Mouse (Mus musculus) ovary, adult 18-20 months (tissue): Measurements from ENCODE around the gene Cd44.

Source experiments
- DNase-seq: peaks from one replicate; pipeline ENCODE4 v3.0.0; 2022; ENCODE audit warnings: low spot score, mixed read lengths

Gene Cd44

DNA sequence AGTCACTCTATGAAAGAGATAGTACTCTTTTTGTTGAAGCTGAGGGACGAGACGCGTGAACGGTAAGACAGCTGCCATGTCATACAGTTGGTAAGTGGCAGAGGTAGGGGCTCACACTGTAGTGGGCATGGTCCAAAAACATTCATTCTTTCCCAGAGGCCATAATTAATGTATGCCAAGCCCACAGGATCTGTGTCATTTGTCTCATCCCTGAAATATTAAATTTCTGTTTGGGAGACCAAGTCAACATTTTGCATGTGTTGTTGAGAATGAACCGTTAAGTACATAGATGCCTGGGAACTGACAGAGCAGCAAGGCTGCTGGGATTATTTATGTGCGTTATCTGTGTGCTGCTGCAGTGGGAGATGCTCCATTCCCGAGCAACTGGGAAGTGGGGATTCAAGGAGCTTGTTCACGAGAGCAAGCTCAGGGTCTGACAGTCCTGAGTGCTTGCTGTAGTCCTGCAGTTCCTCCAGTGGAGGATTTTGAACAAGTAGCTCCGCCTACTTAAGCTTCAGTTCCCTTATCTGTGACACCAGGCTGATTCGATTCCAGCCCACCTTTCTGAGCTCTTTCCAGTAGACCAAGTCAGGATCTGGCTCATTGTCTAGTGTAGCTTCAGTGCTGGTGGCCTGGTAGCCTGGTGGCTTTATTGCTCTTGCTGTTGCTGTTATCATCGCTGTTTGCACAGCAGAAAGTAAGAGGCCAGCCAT is 12.5 kb upstream of the Cd44 start:
- no peak for DNase-seq

DNA sequence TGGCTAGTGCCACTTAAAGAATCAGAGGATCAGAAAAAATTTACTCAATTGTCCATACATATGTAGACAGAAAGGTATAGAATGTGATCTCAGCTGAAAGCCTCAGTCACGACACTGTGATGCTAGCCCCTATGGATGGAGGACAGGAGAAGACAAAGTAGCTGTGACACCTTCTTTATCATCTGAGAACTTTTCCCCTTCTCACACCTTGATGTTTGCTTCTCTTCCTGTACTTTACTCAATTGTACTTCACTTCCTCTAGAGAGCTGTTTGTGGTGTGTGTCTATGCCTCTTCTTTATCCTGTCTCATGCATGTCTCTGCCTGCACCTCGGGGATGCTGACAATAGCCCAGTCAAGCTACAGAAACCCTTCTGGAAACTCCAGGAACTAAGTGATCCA is 11.5 kb upstream of the Cd44 start:
- no peak for DNase-seq

DNA sequence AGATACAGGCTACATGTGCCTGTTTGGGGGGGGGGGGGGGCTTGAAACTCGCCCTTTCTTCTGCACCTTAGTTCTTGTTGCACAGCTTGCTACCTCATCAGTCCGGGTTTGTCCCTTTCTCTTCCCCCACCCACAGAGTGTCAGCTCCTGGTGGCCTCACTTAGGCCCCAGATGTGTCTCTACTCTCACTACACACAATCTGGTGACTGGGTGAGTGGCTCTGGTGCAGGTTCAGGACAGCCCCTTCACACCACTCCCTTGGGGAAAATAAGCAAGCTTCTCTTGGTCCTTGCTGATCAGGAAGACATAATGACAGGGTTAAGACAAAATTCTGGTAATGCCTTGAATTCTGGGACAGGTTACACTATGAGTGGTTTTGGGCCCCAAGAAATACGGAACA is 11.0 kb upstream of the Cd44 start:
- no peak for DNase-seq

DNA sequence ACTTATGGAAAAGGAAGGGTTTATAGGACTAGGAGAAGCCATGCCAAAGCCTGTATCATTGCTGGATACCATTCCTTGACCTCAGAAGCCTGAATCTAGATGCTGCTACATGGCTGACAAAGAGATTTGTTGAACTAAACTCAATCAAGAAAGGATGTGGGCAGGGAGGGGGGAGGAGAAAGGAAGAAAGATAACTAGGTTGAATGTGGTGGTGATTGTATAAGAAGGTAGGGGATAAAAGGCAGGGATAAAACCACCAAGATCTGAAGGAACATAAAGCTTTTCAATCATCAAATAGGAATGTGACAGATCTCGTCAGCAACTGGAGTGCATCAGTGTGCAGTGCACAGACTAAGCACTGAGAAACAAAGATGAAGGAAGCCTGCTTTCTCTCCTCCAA is 7.9 kb upstream of the Cd44 start:
- DNase-seq: no peak

DNA sequence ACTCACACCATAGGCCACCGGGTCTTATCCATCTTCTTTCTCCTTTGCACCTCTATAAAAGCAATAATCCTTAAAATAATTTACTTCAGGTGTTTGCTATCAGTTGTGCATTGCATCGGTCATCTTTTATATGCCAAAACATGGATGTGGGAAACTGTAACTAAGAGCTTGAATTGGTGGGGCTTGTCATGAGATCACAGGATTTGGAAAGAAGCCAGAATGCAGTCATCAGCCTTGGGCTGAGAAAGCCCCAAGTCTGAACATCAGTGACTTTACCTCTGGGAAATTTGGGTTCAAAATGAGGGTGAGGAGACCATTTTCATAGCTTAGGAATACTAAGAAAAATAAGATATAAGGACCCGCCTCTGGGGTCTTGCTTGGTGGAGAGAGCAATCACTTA is 4.1 kb upstream of the Cd44 start:
- no peak for DNase-seq

DNA sequence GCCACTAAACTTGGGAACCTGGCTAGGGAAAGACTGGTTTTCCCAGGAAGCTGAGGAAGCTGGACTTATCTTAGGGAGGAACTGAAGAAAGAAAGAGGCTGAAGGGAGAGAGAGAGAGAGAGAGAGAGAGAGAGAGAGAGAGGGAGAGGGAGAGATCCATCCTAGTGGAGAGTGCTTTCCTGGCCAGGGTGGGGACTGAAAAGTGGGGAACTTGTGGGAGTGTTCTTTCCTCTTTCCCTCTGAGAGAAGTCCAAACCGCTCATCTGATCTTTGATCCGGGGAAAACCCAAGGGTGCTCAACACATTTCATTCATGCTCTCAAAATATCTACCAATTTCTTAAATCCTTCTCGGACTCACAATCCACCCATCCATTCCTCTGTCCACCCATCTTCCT is 361 bp upstream of the Cd44 start:
- DNase-seq: no peak

DNA sequence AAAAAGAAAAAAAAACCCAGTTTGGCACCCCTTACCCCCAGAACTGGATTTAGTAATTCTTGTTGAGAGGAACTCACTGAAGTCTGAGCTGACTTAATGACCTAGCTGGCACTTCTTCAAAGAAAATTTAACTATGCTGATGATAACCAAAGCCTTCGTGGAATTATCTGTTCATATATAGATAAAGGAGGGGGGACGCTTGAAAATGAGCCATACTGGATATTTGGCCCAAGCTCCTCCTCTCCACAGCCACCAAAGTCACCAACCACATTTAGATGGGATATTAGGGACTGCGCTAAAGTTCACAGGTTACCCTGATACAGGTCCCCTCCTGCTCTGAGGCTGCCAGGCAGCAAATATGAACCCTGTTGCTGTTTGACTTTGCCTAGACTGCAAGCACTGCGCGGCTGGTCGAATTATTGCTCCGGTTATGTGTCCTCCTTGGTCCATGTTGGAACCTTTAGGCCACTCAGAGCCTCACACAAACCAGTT is 1.2 kb downstream of the Cd44 start:
- DNase-seq: no peak

DNA sequence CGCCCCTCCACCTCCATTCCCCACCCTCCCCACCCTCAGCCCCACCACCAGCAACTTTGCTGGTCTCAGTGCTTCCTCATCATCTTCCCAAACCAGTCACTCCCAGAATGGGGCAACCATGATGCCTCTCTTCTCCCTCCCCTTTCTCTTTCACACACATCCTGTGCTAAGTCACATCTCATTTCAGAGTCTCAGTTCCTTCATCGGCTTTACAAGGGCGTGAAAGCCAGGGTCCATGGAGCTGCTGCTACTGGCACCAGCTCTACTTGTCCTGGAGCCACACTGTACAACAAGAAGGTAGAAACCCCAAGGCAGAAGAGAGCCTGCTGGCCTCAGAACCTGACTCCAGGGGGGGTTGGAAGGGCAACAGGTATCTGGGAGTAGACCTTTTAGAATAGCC is 2.2 kb downstream of the Cd44 start:
- DNase-seq: no peak

DNA sequence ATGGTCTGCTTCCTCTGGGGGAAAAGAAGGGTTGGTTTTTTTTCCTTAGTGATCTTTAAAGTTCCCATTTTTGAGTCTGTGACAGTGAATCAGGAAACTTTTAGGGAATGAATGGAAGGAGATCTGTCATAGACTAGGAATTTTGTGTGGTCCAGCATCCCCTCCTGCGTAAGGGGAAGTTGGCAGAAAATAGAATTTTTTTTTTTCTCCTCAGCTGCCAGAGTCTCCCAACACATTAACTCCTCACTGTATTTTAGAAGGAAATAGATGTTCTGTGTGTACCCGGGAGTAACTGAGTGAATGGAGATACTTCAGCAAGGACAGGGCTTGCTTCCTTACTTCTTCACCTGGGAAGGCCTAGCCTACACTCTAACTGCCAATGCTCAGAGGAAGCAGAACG is 2.9 kb downstream of the Cd44 start:
- DNase-seq: no peak

DNA sequence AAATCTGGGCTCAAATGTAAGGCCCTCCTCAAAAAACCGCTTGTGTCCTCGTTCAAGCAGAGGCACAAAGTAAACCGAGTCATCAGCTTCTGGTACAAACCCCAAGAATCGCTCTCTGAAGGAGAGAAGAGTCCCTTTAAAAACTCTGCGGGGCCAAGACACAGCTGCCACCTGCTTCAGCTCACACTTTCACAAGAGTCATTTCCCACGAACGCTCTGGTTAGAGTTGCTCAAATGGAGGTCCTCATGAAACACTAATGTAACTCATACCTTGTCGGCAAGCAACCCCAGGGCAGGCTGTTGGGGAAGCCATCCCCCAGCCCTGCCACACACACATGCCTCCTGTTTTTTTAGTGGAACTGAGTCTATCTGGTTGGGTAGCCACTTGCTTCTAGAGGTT is 5.3 kb downstream of the Cd44 start:
- DNase-seq: no peak

DNA sequence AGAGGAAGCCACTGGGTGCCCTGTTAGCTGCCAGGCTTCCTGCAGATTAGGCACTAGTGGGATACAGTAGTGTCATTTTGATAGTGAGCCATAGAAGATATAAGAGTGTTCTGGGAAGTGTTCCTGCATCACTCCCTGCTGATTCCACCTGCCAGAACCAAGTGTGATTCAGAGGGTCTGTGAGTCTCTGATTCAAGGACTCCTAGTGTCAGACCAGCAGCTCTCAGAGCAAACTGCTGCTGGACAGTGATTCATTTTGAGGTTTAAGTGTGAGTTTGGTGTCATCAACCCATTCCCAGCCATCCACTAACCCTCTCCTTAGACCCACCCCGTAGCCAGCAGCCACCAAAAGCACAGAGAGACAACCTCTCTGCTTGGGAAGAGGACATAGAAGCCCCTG is 6.3 kb downstream of the Cd44 start:
- no peak for DNase-seq

DNA sequence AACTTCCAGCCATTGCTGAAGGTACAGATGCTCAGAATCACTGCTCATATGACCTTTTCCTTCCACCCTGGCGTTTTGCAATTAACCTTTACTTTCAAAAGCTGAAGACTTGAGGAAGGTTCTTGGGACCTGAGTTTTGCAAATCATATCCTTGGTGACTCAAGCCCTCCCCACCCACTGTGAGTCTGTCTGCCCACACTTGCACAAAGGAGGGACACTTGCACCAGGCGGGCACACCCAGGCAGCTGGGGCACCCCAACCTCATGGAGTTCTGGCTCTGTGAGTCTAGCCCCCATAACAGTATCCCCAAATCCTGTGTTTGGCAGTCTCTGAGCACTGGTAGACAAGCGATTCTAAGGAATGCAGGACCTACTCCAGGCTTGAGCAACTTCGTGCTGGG is 6.7 kb downstream of the Cd44 start:
- DNase-seq: no peak

DNA sequence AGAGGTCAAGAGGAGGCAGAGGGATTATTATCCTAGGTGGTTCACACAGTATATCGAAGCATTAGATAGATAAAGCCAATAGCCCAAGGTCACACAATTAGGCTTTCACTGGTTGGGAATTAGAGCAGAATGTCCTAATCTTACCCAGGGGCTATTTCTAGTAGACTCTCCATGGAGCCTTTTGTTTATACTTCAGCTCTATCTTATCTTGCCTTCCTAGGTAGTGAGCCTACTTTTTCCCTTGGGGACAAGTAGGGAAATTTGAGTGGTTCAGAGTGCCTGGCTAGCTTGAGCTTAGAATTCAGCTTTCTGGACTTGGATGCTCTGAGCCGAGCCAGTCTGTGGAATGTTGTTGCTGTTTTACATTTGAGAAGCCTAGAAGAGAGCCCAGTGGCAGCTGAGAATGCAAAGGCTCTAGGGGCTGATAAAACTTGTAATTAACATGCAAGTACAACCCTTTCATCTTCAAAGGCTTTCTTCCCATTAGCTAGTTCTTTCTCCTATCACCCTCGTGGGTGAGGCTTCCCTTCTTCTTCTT is 12.7 kb downstream of the Cd44 start:
- DNase-seq: no peak

DNA sequence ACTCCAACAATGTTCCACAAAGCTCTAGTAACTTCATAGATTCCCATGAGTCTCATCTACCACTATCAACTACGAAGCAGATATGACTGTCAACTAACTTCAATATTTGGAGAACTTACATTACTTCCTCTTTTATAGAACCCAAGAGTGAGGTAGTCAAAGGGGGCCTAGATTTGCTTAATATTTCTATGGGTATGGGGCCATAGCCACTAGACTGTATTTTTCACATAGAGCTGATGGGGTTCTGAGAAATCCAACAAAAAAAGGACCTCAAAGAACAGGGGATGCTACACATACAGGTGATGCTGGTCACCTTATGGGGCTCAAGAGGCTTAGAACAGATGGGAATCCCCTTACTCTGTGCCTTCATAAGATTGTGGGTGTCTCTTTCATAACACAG is 14.3 kb downstream of the Cd44 start:
- no peak for DNase-seq

DNA sequence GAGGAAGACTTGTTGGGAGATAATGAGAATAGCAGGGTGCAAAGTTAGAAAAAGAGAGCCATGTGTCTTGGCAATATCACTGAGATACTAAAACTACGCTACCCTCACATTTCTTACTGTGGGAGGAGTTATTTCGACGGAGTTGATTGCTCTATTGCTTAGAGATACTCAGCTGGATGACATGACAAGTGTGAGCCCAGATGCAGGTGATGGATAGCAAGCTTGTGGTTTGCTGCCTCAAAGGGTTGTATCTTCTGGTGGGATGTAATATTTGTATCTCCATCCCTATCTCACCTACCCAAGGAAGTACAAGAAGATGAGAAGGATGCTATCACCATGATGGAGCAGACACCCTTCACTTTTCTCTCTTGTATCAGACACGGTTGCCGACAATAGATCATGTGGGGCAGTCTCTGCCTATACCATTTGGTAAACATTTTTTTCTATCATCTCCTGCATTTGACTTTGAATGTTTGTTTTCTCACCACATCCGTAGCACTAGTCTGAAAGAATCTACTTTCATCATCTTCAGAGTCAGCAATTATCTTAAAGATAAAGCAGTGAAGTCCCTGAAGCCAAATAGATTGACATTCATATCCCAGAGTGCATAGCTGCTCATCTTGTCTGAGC is 15.0 kb downstream of the Cd44 start:
- DNase-seq: no peak

DNA sequence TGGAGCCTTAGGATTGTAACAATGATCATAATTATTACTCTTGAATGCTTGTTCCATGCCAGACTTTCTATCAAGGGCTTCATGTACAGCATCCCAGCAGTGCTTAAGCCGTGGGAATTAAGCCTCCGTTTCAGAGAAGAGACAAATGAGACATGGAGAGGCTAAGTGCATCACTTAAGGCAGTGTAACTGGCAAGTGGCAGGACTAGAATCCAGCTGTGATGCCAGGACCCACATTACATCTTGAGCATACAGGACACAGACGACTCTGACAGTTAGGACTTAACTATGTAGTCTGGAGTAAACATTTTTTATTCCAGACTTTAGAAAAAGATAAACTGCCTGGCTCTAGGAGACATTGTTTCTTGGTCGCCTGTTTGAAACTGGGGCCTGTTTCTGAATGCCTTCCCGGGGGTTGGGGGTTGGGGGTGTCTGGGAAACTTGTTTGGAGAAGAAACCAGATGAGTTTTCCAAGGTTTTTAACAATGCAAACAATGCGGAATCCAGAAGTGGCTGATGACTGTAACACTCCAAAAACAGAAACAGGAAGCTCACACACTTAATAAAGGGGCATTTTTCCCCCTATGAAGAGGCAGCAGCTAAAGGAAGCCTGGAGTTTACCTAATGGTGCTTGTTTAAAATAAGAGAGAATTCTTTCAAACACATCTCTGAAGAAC is 18.7 kb downstream of the Cd44 start:
- no peak for DNase-seq

DNA sequence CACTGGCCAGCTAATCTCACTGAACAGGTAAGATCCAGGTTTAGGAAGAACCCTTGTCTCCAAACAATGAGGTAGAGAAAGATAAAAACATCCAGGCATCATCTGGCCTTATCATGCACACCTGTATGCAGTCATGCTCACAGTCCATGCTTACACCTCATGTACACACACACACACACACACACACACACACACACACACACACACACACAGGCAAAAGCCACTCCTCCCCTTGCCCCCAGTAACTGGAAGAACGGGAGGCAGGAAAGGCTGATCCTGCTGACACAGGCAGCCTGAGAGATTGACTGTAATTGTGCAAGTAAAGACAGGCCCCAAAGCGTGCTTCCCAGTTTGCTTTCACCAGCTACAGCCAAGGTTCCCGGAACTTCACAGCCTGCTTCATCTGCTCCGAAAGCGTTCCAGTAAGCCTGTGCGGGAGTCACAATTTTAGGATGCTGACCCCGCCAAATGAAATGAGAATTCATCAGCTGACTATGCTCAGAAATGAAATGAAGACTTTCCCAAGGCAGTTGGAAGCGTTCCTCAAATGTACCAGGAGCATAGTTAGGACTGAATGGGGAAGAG is 19.4 kb downstream of the Cd44 start:
- no peak for DNase-seq

DNA sequence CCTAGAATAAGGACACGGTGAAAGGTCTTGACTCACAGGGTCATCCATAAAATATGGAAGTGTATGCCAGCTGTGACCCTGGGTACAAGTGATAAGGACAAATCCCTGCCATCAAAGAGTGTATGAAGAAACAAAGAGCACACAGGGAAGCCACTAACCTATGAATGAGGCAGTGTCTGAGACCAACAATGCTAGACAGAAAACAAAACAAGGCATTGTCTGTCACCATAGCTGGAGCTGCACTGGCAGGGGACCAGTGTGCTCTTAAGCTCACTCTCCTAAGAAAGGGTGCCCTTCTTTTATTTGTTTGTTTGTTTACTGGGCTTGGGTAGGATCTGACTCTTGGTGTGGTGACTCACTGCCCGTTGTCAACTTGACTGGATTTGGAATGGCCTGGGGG is 23.0 kb downstream of the Cd44 start:
- no peak for DNase-seq

DNA sequence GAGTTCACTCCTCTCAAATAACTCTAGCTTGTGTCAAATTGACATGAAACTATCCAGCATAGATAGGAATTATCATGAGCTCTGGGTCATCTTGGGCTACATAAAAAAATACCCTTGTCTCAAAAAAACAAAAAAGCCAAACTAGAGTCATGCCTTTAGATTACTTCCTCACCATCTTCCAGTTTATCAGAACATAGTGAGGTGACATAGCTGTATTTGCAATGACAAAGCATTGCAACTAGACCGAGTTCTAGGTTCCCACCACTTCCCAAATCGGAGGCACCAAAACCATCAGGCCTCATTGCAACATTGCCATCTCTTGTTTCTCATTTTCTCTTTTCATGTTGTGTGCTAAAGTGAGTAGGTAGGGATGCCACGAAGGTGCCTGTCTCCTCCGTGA is 24.0 kb downstream of the Cd44 start:
- no peak for DNase-seq

DNA sequence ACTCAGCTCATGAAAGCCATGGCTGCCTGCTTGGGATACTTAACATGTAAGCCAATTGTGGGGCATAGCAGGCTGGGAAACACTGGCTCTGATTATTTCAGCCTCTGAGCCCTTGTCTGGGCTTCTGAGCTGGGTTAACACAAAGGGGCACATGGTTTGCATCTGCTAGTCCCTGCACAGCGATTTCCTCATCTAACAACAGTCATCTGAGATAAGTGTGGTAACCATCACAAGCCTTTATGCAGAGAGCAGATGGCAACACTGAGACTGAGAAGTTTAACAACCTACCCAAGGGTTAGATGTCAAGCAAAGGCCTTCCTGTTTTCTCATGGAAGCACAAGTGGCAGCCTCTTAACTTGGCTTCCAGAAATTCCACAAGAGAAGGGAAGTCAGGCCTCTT is 25.3 kb downstream of the Cd44 start:
- no peak for DNase-seq

DNA sequence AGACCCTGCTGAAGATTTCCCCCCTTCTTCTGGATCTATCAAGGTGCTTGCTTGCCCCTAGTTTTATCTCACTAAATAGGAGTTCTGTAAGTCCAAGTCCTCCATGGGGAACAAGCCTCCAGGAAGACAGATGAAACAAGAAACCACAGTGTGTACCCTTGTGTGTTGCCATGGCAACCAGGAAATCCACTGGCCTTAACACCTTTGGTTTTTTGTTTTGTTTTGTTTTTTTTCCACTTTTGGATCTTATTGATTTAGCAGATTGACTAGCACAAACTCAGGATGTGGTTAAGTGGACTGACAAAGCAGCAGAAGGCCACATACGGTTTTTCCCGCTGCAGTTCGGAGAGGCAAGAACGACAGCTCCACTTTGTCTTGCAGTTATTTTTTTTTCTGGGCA is 27.6 kb downstream of the Cd44 start:
- no peak for DNase-seq

DNA sequence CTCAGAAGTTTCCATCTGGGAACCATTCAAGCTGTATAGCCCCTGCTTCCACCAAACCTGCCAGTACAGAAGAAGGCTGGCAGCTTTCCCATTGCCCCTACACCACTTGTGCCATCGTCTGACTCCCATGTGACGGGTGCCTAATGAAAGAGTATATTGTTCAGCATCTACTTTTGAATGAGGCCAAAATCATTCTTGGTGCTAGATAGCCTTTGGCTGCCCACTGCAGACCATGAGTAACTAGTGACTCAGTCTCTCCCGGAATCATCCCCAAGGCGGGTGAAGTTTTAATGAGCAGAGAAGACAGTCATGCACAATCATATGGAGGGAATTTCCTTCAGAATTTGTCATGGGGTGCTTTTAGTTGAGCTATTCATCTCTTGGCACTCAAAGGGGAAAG is 28.3 kb downstream of the Cd44 start:
- no peak for DNase-seq

DNA sequence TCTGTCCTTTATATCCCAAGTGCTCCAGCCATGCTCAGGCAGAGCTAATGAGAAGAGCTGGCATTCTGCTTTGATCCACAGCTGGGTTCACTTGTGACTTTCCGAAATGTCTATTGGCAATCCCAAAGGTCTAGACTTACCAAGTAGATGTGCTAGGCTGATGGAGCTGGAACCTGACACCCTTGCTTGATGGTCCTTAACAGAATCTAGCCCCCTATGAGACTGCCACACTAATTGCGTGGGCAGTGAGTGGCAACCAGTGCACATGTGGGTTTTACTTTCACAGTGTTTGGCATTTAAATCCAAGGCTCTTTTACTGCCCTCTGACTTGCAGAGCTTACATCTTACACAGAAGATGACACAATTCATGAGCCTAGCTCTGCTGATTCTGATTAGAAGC is 29.0 kb downstream of the Cd44 start:
- no peak for DNase-seq
